Mouse (Mus musculus) bone marrow macrophage, adult 2 months (primary cell): ENCODE results near the gene Rasip1. TPM values are rescaled to one million over a fixed set of nuclear protein-coding genes. Genes with fewer than 3 reads are reported as not detected.
"Not testable (repeated sequence)": the region's sequence is repeated elsewhere in the genome, so short reads cannot be mapped to it uniquely, and the experiment has no call there.

Source experiments
- H3K27ac ChIP-seq: 2 replicates; pipeline ENCODE4 v1.5.1; 2012; ENCODE audit warnings: low read depth, low read length; ENCODE audit not compliant: insufficient read depth
- H3K4me1 ChIP-seq: 2 replicates; pipeline ENCODE4 v1.6.1; 2012; ENCODE audit warnings: low read length; ENCODE audit not compliant: control insufficient read depth, insufficient read depth
- H3K4me3 ChIP-seq: 2 replicates; pipeline ENCODE4 v1.5.1; 2012; ENCODE audit warnings: mild to moderate bottlenecking, low read length, moderate library complexity; ENCODE audit not compliant: insufficient read depth
- CTCF ChIP-seq: IDR thresholded peaks from 2 replicates; pipeline ENCODE4 v1.5.1; 2012; ENCODE audit warnings: low read depth, mild to moderate bottlenecking, low read length, moderate library complexity
- POLR2A ChIP-seq: IDR thresholded peaks from 2 replicates; pipeline ENCODE4 v1.6.1; 2012; ENCODE audit warnings: mild to moderate bottlenecking, low read depth, low read length, borderline replicate concordance
- polyA plus RNA-seq: library from polyadenylated mRNA; stranded (reverse); fragments of >200 nt; gene quantifications from 2 replicates; pipeline ENCODE4 v1.2.4, GENCODE M21; 2012; ENCODE audit not compliant: missing spikeins, insufficient read depth, insufficient read length

Rasip1 gene
- polyA plus RNA-seq, 1 experiment: 0.40 TPM

GRCm38 (mm10) chr7:45643441-45644178, 16.3 kb downstream of the Rasip1 start:
- TF ChIP-seq POLR2A (no peak), CTCF (no peak)
- Histone ChIP-seq H3K4me3 (peak overlapping the region; percentile 46), H3K4me1 (peaks cover 10% of the 10 kb centered on the region), H3K27ac (no peak overlapping the region)

- Histone ChIP-seq H3K27ac (no peak overlapping the region), H3K4me3 (no peak overlapping the region), H3K4me1 (peaks cover 10% of the 10 kb centered on the region)
- TF ChIP-seq POLR2A (no peak), CTCF (no peak)
Measured at GRCm38 (mm10) chr7:45644183-45644582, 16.9 kb downstream of the Rasip1 start.

GRCm38 (mm10) chr7:45644872-45645590, 17.7 kb downstream of the Rasip1 start:
- Histone ChIP-seq H3K27ac (no peak overlapping the region), H3K4me3 (no peak overlapping the region), H3K4me1 (peaks cover 10% of the 10 kb centered on the region)
- TF ChIP-seq POLR2A: no peak
- no peak for TF ChIP-seq CTCF

GRCm38 (mm10) chr7:45645591-45645971, 18.3 kb downstream of the Rasip1 start:
- TF ChIP-seq POLR2A (no peak), CTCF (no peak)
- Histone ChIP-seq H3K4me3 (no peak overlapping the region), H3K4me1 (peaks cover 10% of the 10 kb centered on the region), H3K27ac (no peak overlapping the region)

GRCm38 (mm10) chr7:45646671-45647070, 19.4 kb downstream of the Rasip1 start:
- 0 out of 2 replicates have a peak, but pooled peaks cover 5% of the 10 kb centered on the region for H3K4me1 ChIP-seq
- TF ChIP-seq POLR2A (no peak), CTCF (no peak)
- no peak overlapping the region for H3K27ac ChIP-seq
- no peak overlapping the region for H3K4me3 ChIP-seq

- Histone ChIP-seq H3K27ac (no peak overlapping the region), H3K4me1 (no peaks in the 10 kb centered on the region)
- no peak for TF ChIP-seq POLR2A
- TF ChIP-seq CTCF: no peak
Measured at GRCm38 (mm10) chr7:45649351-45649750, 22.1 kb downstream of the Rasip1 start.

GRCm38 (mm10) chr7:45650484-45650883, 23.2 kb downstream of the Rasip1 start:
- not testable (repeated sequence) for H3K4me3 ChIP-seq, H3K4me1 ChIP-seq, H3K27ac ChIP-seq

More at GRCm38 (mm10) chr7:45649351-45649750, 22.1 kb downstream of the Rasip1 start:
- no peak overlapping the region for H3K4me3 ChIP-seq

- TF ChIP-seq CTCF: no peak
- no peak for TF ChIP-seq POLR2A
- H3K4me1 ChIP-seq: no peaks in the 10 kb centered on the region
- no peak overlapping the region for H3K27ac ChIP-seq
- H3K4me3 ChIP-seq: no peak overlapping the region
Measured at GRCm38 (mm10) chr7:45654424-45655047, 27.2 kb downstream of the Rasip1 start.

GRCm38 (mm10) chr7:45660746-45661478, 33.6 kb downstream of the Rasip1 start:
- no peak overlapping the region for H3K4me3 ChIP-seq
- no peak for TF ChIP-seq POLR2A
- no peak for TF ChIP-seq CTCF
- H3K27ac ChIP-seq: no peak overlapping the region
- peaks cover 10% of the 10 kb centered on the region for H3K4me1 ChIP-seq

- not testable (repeated sequence) for H3K27ac ChIP-seq, H3K4me3 ChIP-seq
- peaks cover 10% of the 10 kb centered on the region for H3K4me1 ChIP-seq
Measured at GRCm38 (mm10) chr7:45661702-45662101, 34.4 kb downstream of the Rasip1 start.
